Mouse (Mus musculus) megakaryocyte-erythroid progenitor cell, adult 5-6 weeks (primary cell): Measurements from ENCODE around the gene Heatr6. TPM values are rescaled to one million over a fixed set of nuclear protein-coding genes. Genes with fewer than 3 reads are reported as not detected.

ENCODE experiments used
- ATAC-seq: replicated peaks from 2 replicates; pipeline ENCODE4 v1.8.0; 2016; ENCODE audit warnings: mild to moderate bottlenecking, inconsistent platforms; ENCODE audit not compliant: severe bottlenecking, poor library complexity, low FRiP score, low TSS enrichment
- total RNA-seq, 2 experiments: library from RNA; stranded (forward) in 1 of 2; stranded (reverse) in 1 of 2; fragments of 200-1000, 215-1000 nt in 1 of 2; fragments of >200 nt in 1 of 2; fragmentation: Nextera tagmentation in 1 of 2; gene quantifications; 2 replicates each; pipeline ENCODE4 v1.2.3; 2014 to 2017

Gene Heatr6
- total RNA-seq, 2 experiments from 2014 or later: 10.2 to 21.9 TPM

- no peak for ATAC-seq
Measured at GRCm38 (mm10) chr11:83746152-83746551, 7.3 kb upstream of the Heatr6 start.

- no peak for ATAC-seq
Measured at GRCm38 (mm10) chr11:83746681-83747080, 6.8 kb upstream of the Heatr6 start, which contains the start of gene Wfdc21. Gene Wfdc21, plus strand, starts transcription at chr11:83746940.

GRCm38 (mm10) chr11:83747376-83748265 is 5.9 kb upstream of the Heatr6 start:
- no peak for ATAC-seq

GRCm38 (mm10) chr11:83754227-83754626 is 731 bp downstream of the Heatr6 start:
- no peak; the same call in 1 of the 2 replicates for ATAC-seq

GRCm38 (mm10) chr11:83767306-83767705 is 13.8 kb downstream of the Heatr6 start:
- ATAC-seq: no peak

GRCm38 (mm10) chr11:83768976-83769375 is 15.5 kb downstream of the Heatr6 start:
- ATAC-seq: no peak

GRCm38 (mm10) chr11:83771014-83771413 is 17.5 kb downstream of the Heatr6 start:
- ATAC-seq: no peak

- no peak for ATAC-seq
Measured at GRCm38 (mm10) chr11:83772341-83772740, 18.8 kb downstream of the Heatr6 start.

GRCm38 (mm10) chr11:83773691-83774090 is 20.2 kb downstream of the Heatr6 start:
- ATAC-seq: no peak

GRCm38 (mm10) chr11:83774324-83774723 is 20.8 kb downstream of the Heatr6 start:
- no peak for ATAC-seq

GRCm38 (mm10) chr11:83776798-83777197 is 23.3 kb downstream of the Heatr6 start:
- no peak for ATAC-seq

GRCm38 (mm10) chr11:83783931-83784600 is 30.6 kb downstream of the Heatr6 start:
- no peak for ATAC-seq

- no peak for ATAC-seq
Measured at GRCm38 (mm10) chr11:83784661-83785060, 31.2 kb downstream of the Heatr6 start.

GRCm38 (mm10) chr11:83785366-83785765 is 31.9 kb downstream of the Heatr6 start:
- ATAC-seq: peak; percentile 75; the same call in 1 of the 2 replicates

- ATAC-seq: no peak
Measured at GRCm38 (mm10) chr11:83786835-83787234, 33.3 kb downstream of the Heatr6 start.

- ATAC-seq: no peak
Measured at GRCm38 (mm10) chr11:83787401-83788021, 34.0 kb downstream of the Heatr6 start.

GRCm38 (mm10) chr11:83788331-83788730 is 34.8 kb downstream of the Heatr6 start:
- no peak for ATAC-seq

GRCm38 (mm10) chr11:83789259-83789658 is 35.8 kb downstream of the Heatr6 start:
- ATAC-seq: no peak

- no peak for ATAC-seq
Measured at GRCm38 (mm10) chr11:83791133-83791532, 37.6 kb downstream of the Heatr6 start.

GRCm38 (mm10) chr11:83792316-83792914 is 38.9 kb downstream of the Heatr6 start:
- no peak for ATAC-seq
